Mouse (Mus musculus): ENCODE data around the gene Jmjd8. TPM values are rescaled to one million over a fixed set of nuclear protein-coding genes. Genes with fewer than 3 reads are reported as not detected.
A peak's percentile ranks its signal among the peaks of the same experiment; 100 is the strongest.

Gene Jmjd8
- polyA plus RNA-seq, 1 experiment from 2014 or later: 61.9 TPM

- WGBS: 2% methylated on average over 21 of the region's 21 CpGs
- peak; percentile 94 for ATAC-seq (replicated peaks)
Observed at GRCm38 (mm10) chr17:25844396-25844901, 15.8 kb downstream of the Jmjd8 start, which contains the start of gene Rhot2. TSS of gene Rhot2 (minus strand) at chr17:25844851.

GRCm38 (mm10) chr17:25860229-25860628 is 31.6 kb downstream of the Jmjd8 start:
- H3K9me3 ChIP-seq: no peaks in the 10 kb centered on the region
- ATAC-seq (replicated peaks): no peak
- peak overlapping the region; percentile 78 for H3K4me2 ChIP-seq
- 92% methylated on average over 6 of the region's 6 CpGs for WGBS
- 0 out of 2 replicates have a peak overlapping the region, but pooled peaks have one; percentile 63 for H3K4me3 ChIP-seq
- no peaks in the 10 kb centered on the region for H3K36me3 ChIP-seq (replicated peaks)
- no peaks in the 10 kb centered on the region for H3K27me3 ChIP-seq (replicated peaks)
- H3K27ac ChIP-seq: no peak overlapping the region
- no peak overlapping the region for H3K9ac ChIP-seq
- H3K4me1 ChIP-seq: peaks cover 18% of the 10 kb centered on the region

More at GRCm38 (mm10) chr17:25844396-25844901, 15.8 kb downstream of the Jmjd8 start, which contains the start of gene Rhot2:
- H3K36me3 ChIP-seq (replicated peaks): peaks cover 26% of the 10 kb centered on the region
- peak within 1 kb of the TSS; percentile 80 for H3K9ac ChIP-seq
- H3K9me3 ChIP-seq: no peaks in the 10 kb centered on the region
- peak within 1 kb of the TSS; percentile 74 for H3K27ac ChIP-seq
- H3K27me3 ChIP-seq (replicated peaks): no peaks in the 10 kb centered on the region
- peak within 1 kb of the TSS; percentile 90 for H3K4me2 ChIP-seq
- peak within 1 kb of the TSS; percentile 87 for H3K4me3 ChIP-seq
- peaks cover 18% of the 10 kb centered on the region for H3K4me1 ChIP-seq

- Histone ChIP-seq H3K9me3 (no peaks in the 10 kb centered on the region), H3K4me1 (peaks cover 18% of the 10 kb centered on the region), H3K36me3 (replicated peaks) (no peaks in the 10 kb centered on the region), H3K27ac (peak within 1 kb of the TSS; percentile 83), H3K4me2 (peak within 1 kb of the TSS; percentile 78), H3K4me3 (peak within 1 kb of the TSS; percentile 63), H3K9ac (peak within 1 kb of the TSS; percentile 75), H3K27me3 (replicated peaks) (no peaks in the 10 kb centered on the region)
- ATAC-seq (replicated peaks): peak; percentile 95
- 3% methylated on average over 65 of the region's 65 CpGs for WGBS
Observed at GRCm38 (mm10) chr17:25860832-25861703, 32.4 kb downstream of the Jmjd8 start, which contains the start of gene Wdr90. TSS of gene Wdr90 (minus strand) at chr17:25861501.

- no peaks in the 10 kb centered on the region for H3K27me3 ChIP-seq (replicated peaks)
- WGBS: 8% methylated on average over 6 of the region's 6 CpGs
- peak overlapping the region; percentile 78 for H3K4me2 ChIP-seq
- no peaks in the 10 kb centered on the region for H3K9me3 ChIP-seq
- H3K27ac ChIP-seq: peak overlapping the region; percentile 83
- no peaks in the 10 kb centered on the region for H3K36me3 ChIP-seq (replicated peaks)
- ATAC-seq (replicated peaks): peak; percentile 43
- peak overlapping the region; percentile 75 for H3K9ac ChIP-seq
- peak overlapping the region; percentile 63 for H3K4me3 ChIP-seq
- H3K4me1 ChIP-seq: peaks cover 18% of the 10 kb centered on the region
Observed at GRCm38 (mm10) chr17:25861704-25862612, 33.3 kb downstream of the Jmjd8 start.

GRCm38 (mm10) chr17:25863681-25864080 is 35.0 kb downstream of the Jmjd8 start:
- H3K4me1 ChIP-seq: peaks cover 28% of the 10 kb centered on the region
- H3K36me3 ChIP-seq (replicated peaks): no peaks in the 10 kb centered on the region
- no peaks in the 10 kb centered on the region for H3K27me3 ChIP-seq (replicated peaks)
- no peak overlapping the region for H3K9ac ChIP-seq
- H3K9me3 ChIP-seq: no peaks in the 10 kb centered on the region
- WGBS: 87% methylated on average over 6 of the region's 6 CpGs
- no peak for ATAC-seq (replicated peaks)
- H3K4me2 ChIP-seq: no peak overlapping the region
- no peak overlapping the region for H3K27ac ChIP-seq
- no peak overlapping the region for H3K4me3 ChIP-seq

- Histone ChIP-seq H3K4me3 (no peak overlapping the region), H3K9me3 (no peaks in the 10 kb centered on the region), H3K4me2 (no peak overlapping the region), H3K27me3 (replicated peaks) (no peaks in the 10 kb centered on the region), H3K9ac (no peak overlapping the region), H3K4me1 (peaks cover 32% of the 10 kb centered on the region), H3K36me3 (replicated peaks) (no peaks in the 10 kb centered on the region), H3K27ac (no peak overlapping the region)
- WGBS: 89% methylated on average over 14 of the region's 14 CpGs
- no peak for ATAC-seq (replicated peaks)
Observed at GRCm38 (mm10) chr17:25864311-25864710, 35.6 kb downstream of the Jmjd8 start.

- no peak for ATAC-seq (replicated peaks)
- Histone ChIP-seq H3K4me1 (peaks cover 30% of the 10 kb centered on the region), H3K27me3 (replicated peaks) (no peaks in the 10 kb centered on the region), H3K9ac (no peak overlapping the region), H3K4me2 (no peak overlapping the region), H3K9me3 (no peaks in the 10 kb centered on the region), H3K4me3 (no peak overlapping the region), H3K36me3 (replicated peaks) (no peaks in the 10 kb centered on the region), H3K27ac (no peak overlapping the region)
- WGBS: 91% methylated on average over 11 of the region's 11 CpGs
Observed at GRCm38 (mm10) chr17:25865288-25865687, 36.6 kb downstream of the Jmjd8 start.

- ATAC-seq (replicated peaks): no peak
- H3K27me3 ChIP-seq (replicated peaks): no peaks in the 10 kb centered on the region
- H3K4me1 ChIP-seq: peaks cover 22% of the 10 kb centered on the region
- no peak overlapping the region for H3K4me3 ChIP-seq
- no peaks in the 10 kb centered on the region for H3K36me3 ChIP-seq (replicated peaks)
- no peak overlapping the region for H3K27ac ChIP-seq
- no peak overlapping the region for H3K4me2 ChIP-seq
- no peak overlapping the region for H3K9ac ChIP-seq
- H3K9me3 ChIP-seq: no peaks in the 10 kb centered on the region
- WGBS: 95% methylated on average over 3 of the region's 3 CpGs
Observed at GRCm38 (mm10) chr17:25866172-25866571, 37.5 kb downstream of the Jmjd8 start.

- Histone ChIP-seq H3K9ac (no peak overlapping the region; the same call in 1 of the 2 replicates), H3K4me3 (peak overlapping the region; percentile 79), H3K4me1 (peaks cover 15% of the 10 kb centered on the region), H3K27ac (no peak overlapping the region), H3K27me3 (replicated peaks) (no peaks in the 10 kb centered on the region), H3K36me3 (replicated peaks) (no peaks in the 10 kb centered on the region), H3K9me3 (no peaks in the 10 kb centered on the region), H3K4me2 (peak overlapping the region; percentile 98)
- 20% methylated on average over 7 of the region's 7 CpGs for WGBS
- ATAC-seq (replicated peaks): no peak
Observed at GRCm38 (mm10) chr17:25867509-25867835, 38.8 kb downstream of the Jmjd8 start.

- H3K4me1 ChIP-seq: peaks cover 15% of the 10 kb centered on the region
- H3K27me3 ChIP-seq (replicated peaks): no peaks in the 10 kb centered on the region
- peak overlapping the region; percentile 69; the same call in 1 of the 2 replicates for H3K27ac ChIP-seq
- H3K9ac ChIP-seq: peak overlapping the region; percentile 67
- 1% methylated on average over 42 of the region's 42 CpGs for WGBS
- H3K4me3 ChIP-seq: peak overlapping the region; percentile 79
- peak; percentile 64 for ATAC-seq (replicated peaks)
- no peaks in the 10 kb centered on the region for H3K9me3 ChIP-seq
- H3K4me2 ChIP-seq: peak overlapping the region; percentile 98
- H3K36me3 ChIP-seq (replicated peaks): no peaks in the 10 kb centered on the region
Observed at GRCm38 (mm10) chr17:25867836-25868600, 39.4 kb downstream of the Jmjd8 start.

- WGBS: under 1% methylated on average over 24 of the region's 24 CpGs
- H3K36me3 ChIP-seq (replicated peaks): no peaks in the 10 kb centered on the region
- no peaks in the 10 kb centered on the region for H3K9me3 ChIP-seq
- peak within 1 kb of the TSS; percentile 69 for H3K27ac ChIP-seq
- ATAC-seq (replicated peaks): peak; percentile 83
- H3K4me3 ChIP-seq: peak within 1 kb of the TSS; percentile 79
- H3K4me2 ChIP-seq: peak within 1 kb of the TSS; percentile 98
- no peaks in the 10 kb centered on the region for H3K27me3 ChIP-seq (replicated peaks)
- peak within 1 kb of the TSS; percentile 67 for H3K9ac ChIP-seq
- peaks cover 15% of the 10 kb centered on the region for H3K4me1 ChIP-seq
Observed at GRCm38 (mm10) chr17:25868601-25869191, 40.0 kb downstream of the Jmjd8 start, which contains the start of gene Mcrip2. TSS of gene Mcrip2 (minus strand) at chr17:25868764.
